Mouse (Mus musculus) limb, embryonic 10.5 days (tissue): ENCODE results near the gene Pcsk5. TPM values are rescaled to one million over a fixed set of nuclear protein-coding genes. Genes with fewer than 3 reads are reported as not detected.

Source experiments
- DNase-seq: peaks from one replicate; pipeline ENCODE4 v3.0.0-alpha.2; 2017; ENCODE audit warnings: low spot score
- H3K27ac ChIP-seq: fragments of 300-500 bp; sonication (generic); 2 replicates; pipeline ENCODE4 v1.5.1; 2016; ENCODE audit warnings: mild to moderate bottlenecking
- H3K27me3 ChIP-seq: fragments of 300-500 bp; sonication (generic); 2 replicates; pipeline ENCODE4 v1.6.1; 2016; ENCODE audit warnings: low read depth, mild to moderate bottlenecking; ENCODE audit not compliant: poor library complexity, severe bottlenecking
- H3K36me3 ChIP-seq: fragments of 300-500 bp; sonication (generic); 2 replicates; pipeline ENCODE4 v1.6.1; 2016; ENCODE audit warnings: mild to moderate bottlenecking, moderate library complexity
- H3K4me1 ChIP-seq: fragments of 300-500 bp; sonication (generic); 2 replicates; pipeline ENCODE4 v1.6.1; 2016
- H3K4me3 ChIP-seq: fragments of 300-500 bp; sonication (generic); 2 replicates; pipeline ENCODE4 v1.5.1; 2016; ENCODE audit warnings: mild to moderate bottlenecking, moderate library complexity
- H3K9me3 ChIP-seq: fragments of 300-500 bp; sonication (generic); replicated peaks from 2 replicates; pipeline ENCODE4 v1.6.1; 2016; ENCODE audit warnings: mild to moderate bottlenecking
- WGBS: fragments of 180-500 bp; shearing (Covaris S2); methylation state at CpG from one replicate; pipeline ENCODE4 v1.1.7; 2016; 5-methylcytosine and 5-hydroxymethylcytosine counted together
- polyA plus RNA-seq: library from polyadenylated mRNA; unstranded; fragments of >200 nt; fragmentation: Nextera tagmentation; extraction: Ambion mirVana; gene quantifications from 2 replicates; pipeline ENCODE4 v1.2.1, GENCODE M21; 2016

Gene Pcsk5
- polyA plus RNA-seq, result 9.5 and 11.6 TPM in 2 replicates

- Histone ChIP-seq H3K4me1 (peaks cover 32% of the 10 kb centered on the region), H3K9me3 (no peaks in the 10 kb centered on the region), H3K27me3 (peaks cover 11% of the 10 kb centered on the region; the same call in 1 of the 2 replicates), H3K36me3 (no peaks in the 10 kb centered on the region), H3K27ac (peak within 1 kb of the TSS; percentile 92), H3K4me3 (peak within 1 kb of the TSS; percentile 80)
- under 1% methylated on average over 35 of the region's 36 CpGs for WGBS
- DNase-seq, result peak; percentile 91
Observed at GRCm38 (mm10) chr19:17837471-17837859, at the start of gene Pcsk5. Gene Pcsk5, minus strand, starts transcription at chr19:17837632.

GRCm38 (mm10) chr19:17875804-17876203 lies 38.4 kb upstream of the Pcsk5 start:
- H3K27me3 ChIP-seq, result no peaks in the 10 kb centered on the region
- H3K9me3 ChIP-seq, result no peaks in the 10 kb centered on the region
- no peak for DNase-seq
- 73% methylated on average over 7 of the region's 7 CpGs for WGBS
- H3K4me3 ChIP-seq, result no peak overlapping the region
- no peaks in the 10 kb centered on the region for H3K36me3 ChIP-seq
- peaks cover 3% of the 10 kb centered on the region; the same call in 1 of the 2 replicates for H3K4me1 ChIP-seq
- H3K27ac ChIP-seq, result no peak overlapping the region

GRCm38 (mm10) chr19:17874388-17874787 lies 37.0 kb upstream of the Pcsk5 start:
- WGBS, result 81% methylated on average over 2 of the region's 2 CpGs
- DNase-seq, result no peak
- Histone ChIP-seq H3K4me1 (peaks cover 3% of the 10 kb centered on the region; the same call in 1 of the 2 replicates), H3K9me3 (no peaks in the 10 kb centered on the region), H3K4me3 (no peak overlapping the region), H3K27ac (no peak overlapping the region), H3K27me3 (no peaks in the 10 kb centered on the region), H3K36me3 (no peaks in the 10 kb centered on the region)

- H3K4me1 ChIP-seq, result peaks cover 3% of the 10 kb centered on the region; the same call in 1 of the 2 replicates
- H3K27me3 ChIP-seq, result no peaks in the 10 kb centered on the region
- H3K9me3 ChIP-seq, result no peaks in the 10 kb centered on the region
- no peak overlapping the region for H3K27ac ChIP-seq
- no peaks in the 10 kb centered on the region for H3K36me3 ChIP-seq
- H3K4me3 ChIP-seq, result no peak overlapping the region
- DNase-seq, result no peak
- WGBS, result 61% methylated on average over 2 of the region's 2 CpGs
Observed at GRCm38 (mm10) chr19:17873755-17874154, 36.3 kb upstream of the Pcsk5 start.

- H3K27ac ChIP-seq, result no peak overlapping the region
- no peaks in the 10 kb centered on the region for H3K4me1 ChIP-seq
- no peaks in the 10 kb centered on the region for H3K27me3 ChIP-seq
- no peaks in the 10 kb centered on the region for H3K9me3 ChIP-seq
- DNase-seq, result no peak
- 78% methylated on average over 3 of the region's 3 CpGs for WGBS
- no peaks in the 10 kb centered on the region for H3K36me3 ChIP-seq
- no peak overlapping the region for H3K4me3 ChIP-seq
Observed at GRCm38 (mm10) chr19:17866317-17866891, 29.0 kb upstream of the Pcsk5 start.

GRCm38 (mm10) chr19:17860351-17861014 lies 23.1 kb upstream of the Pcsk5 start:
- WGBS, result 62% methylated on average over 4 of the region's 4 CpGs
- no peak for DNase-seq
- no peaks in the 10 kb centered on the region for H3K4me1 ChIP-seq
- H3K9me3 ChIP-seq, result no peaks in the 10 kb centered on the region
- H3K36me3 ChIP-seq, result no peaks in the 10 kb centered on the region
- H3K27ac ChIP-seq, result no peak overlapping the region
- no peak overlapping the region for H3K4me3 ChIP-seq
- no peaks in the 10 kb centered on the region for H3K27me3 ChIP-seq

GRCm38 (mm10) chr19:17856741-17857140 lies 19.3 kb upstream of the Pcsk5 start:
- no peaks in the 10 kb centered on the region for H3K27me3 ChIP-seq
- H3K27ac ChIP-seq, result no peak overlapping the region
- no peaks in the 10 kb centered on the region for H3K9me3 ChIP-seq
- H3K4me1 ChIP-seq, result no peaks in the 10 kb centered on the region
- no peak for DNase-seq
- WGBS, result 79% methylated on average over 3 of the region's 3 CpGs
- no peak overlapping the region for H3K4me3 ChIP-seq
- no peaks in the 10 kb centered on the region for H3K36me3 ChIP-seq

GRCm38 (mm10) chr19:17848417-17848816 lies 11.0 kb upstream of the Pcsk5 start:
- H3K4me1 ChIP-seq, result no peaks in the 10 kb centered on the region
- no peaks in the 10 kb centered on the region for H3K27me3 ChIP-seq
- no peak for DNase-seq
- no peak overlapping the region for H3K4me3 ChIP-seq
- no peaks in the 10 kb centered on the region for H3K9me3 ChIP-seq
- 86% methylated on average over 2 of the region's 2 CpGs for WGBS
- H3K27ac ChIP-seq, result no peak overlapping the region
- no peaks in the 10 kb centered on the region for H3K36me3 ChIP-seq

GRCm38 (mm10) chr19:17845967-17846366 lies 8.5 kb upstream of the Pcsk5 start:
- WGBS, result 70% methylated on average over 5 of the region's 5 CpGs
- no peak for DNase-seq

GRCm38 (mm10) chr19:17841586-17841985 lies 4.2 kb upstream of the Pcsk5 start:
- 88% methylated on average over 2 of the region's 2 CpGs for WGBS
- peaks cover 6% of the 10 kb centered on the region; the same call in 1 of the 2 replicates for H3K4me1 ChIP-seq
- H3K27ac ChIP-seq, result no peak overlapping the region

More at GRCm38 (mm10) chr19:17845967-17846366, 8.5 kb upstream of the Pcsk5 start:
- Histone ChIP-seq H3K27me3 (no peaks in the 10 kb centered on the region), H3K27ac (no peak overlapping the region), H3K36me3 (no peaks in the 10 kb centered on the region), H3K4me1 (no peaks in the 10 kb centered on the region), H3K9me3 (no peaks in the 10 kb centered on the region), H3K4me3 (no peak overlapping the region)

GRCm38 (mm10) chr19:17839856-17840255 lies 2.4 kb upstream of the Pcsk5 start:
- no peak for DNase-seq
- Histone ChIP-seq H3K36me3 (no peaks in the 10 kb centered on the region), H3K4me1 (peaks cover 23% of the 10 kb centered on the region), H3K4me3 (no peak overlapping the region), H3K27me3 (peaks cover 11% of the 10 kb centered on the region; the same call in 1 of the 2 replicates), H3K9me3 (no peaks in the 10 kb centered on the region), H3K27ac (no peak overlapping the region)
- 86% methylated on average over 1 of the region's 1 CpGs for WGBS

More at GRCm38 (mm10) chr19:17841586-17841985, 4.2 kb upstream of the Pcsk5 start:
- Histone ChIP-seq H3K27me3 (peaks cover 11% of the 10 kb centered on the region; the same call in 1 of the 2 replicates), H3K36me3 (no peaks in the 10 kb centered on the region), H3K9me3 (no peaks in the 10 kb centered on the region), H3K4me3 (no peak overlapping the region)
- DNase-seq, result no peak

GRCm38 (mm10) chr19:17836566-17837470 lies 614 bp downstream of the Pcsk5 start:
- Histone ChIP-seq H3K4me1 (peaks cover 32% of the 10 kb centered on the region), H3K9me3 (no peaks in the 10 kb centered on the region), H3K27ac (peak overlapping the region; percentile 92), H3K36me3 (no peaks in the 10 kb centered on the region), H3K27me3 (peaks cover 11% of the 10 kb centered on the region; the same call in 1 of the 2 replicates), H3K4me3 (peak overlapping the region; percentile 80)
- WGBS, result under 1% methylated on average over 72 of the region's 72 CpGs
- DNase-seq, result peak; percentile 78
